Mouse (Mus musculus) layer of hippocampus, postnatal 10 days (tissue): ENCODE results near the gene Arap1. TPM values are rescaled to one million over a fixed set of nuclear protein-coding genes. Genes with fewer than 3 reads are reported as not detected.

Experiments
- DNase-seq, 2 experiments: peaks; one replicate each; pipeline ENCODE4 v3.0.0; 2021; ENCODE audit warnings: low spot score in 2 of 2
- total RNA-seq, 2 experiments: library from RNA; stranded (reverse); gene quantifications; 2 replicates each; pipeline ENCODE4 v1.2.3; 2021

Arap1 gene
- total RNA-seq, 2 experiments from 2014 or later = 19.1 to 24.0 TPM

GRCm38 (mm10) chr7:101393015-101393414 is 45.1 kb downstream of the Arap1 start:
- no peak for DNase-seq

- no peak for DNase-seq
Observed at GRCm38 (mm10) chr7:101393694-101394504, 46.0 kb downstream of the Arap1 start.

- no peak for DNase-seq
Observed at GRCm38 (mm10) chr7:101394569-101394968, 46.7 kb downstream of the Arap1 start.

GRCm38 (mm10) chr7:101395471-101395870 is 47.6 kb downstream of the Arap1 start:
- no peak for DNase-seq

GRCm38 (mm10) chr7:101397175-101397574 is 49.3 kb downstream of the Arap1 start:
- no peak for DNase-seq

GRCm38 (mm10) chr7:101401510-101401909 is 53.6 kb downstream of the Arap1 start:
- no peak for DNase-seq

- DNase-seq = no peak
Observed at GRCm38 (mm10) chr7:101403831-101404230, 56.0 kb downstream of the Arap1 start.

GRCm38 (mm10) chr7:101410267-101410936 is 62.5 kb downstream of the Arap1 start, which contains the start of gene Gm45837:
Gene Gm45837 (plus strand): TSS chr7:101410886.
- no peak for DNase-seq

GRCm38 (mm10) chr7:101412796-101413195 is 64.9 kb downstream of the Arap1 start:
- DNase-seq = peak; percentile 94 to 95

GRCm38 (mm10) chr7:101414209-101414608 is 66.3 kb downstream of the Arap1 start:
- DNase-seq = no peak

- no peak for DNase-seq
Observed at GRCm38 (mm10) chr7:101414661-101415511, 67.0 kb downstream of the Arap1 start.

- DNase-seq = peak in 1 of 2 experiments; percentile 41
Observed at GRCm38 (mm10) chr7:101415512-101416100, 67.7 kb downstream of the Arap1 start.

GRCm38 (mm10) chr7:101416391-101416790 is 68.5 kb downstream of the Arap1 start:
- DNase-seq = no peak

- DNase-seq = no peak
Observed at GRCm38 (mm10) chr7:101419013-101419770, 71.3 kb downstream of the Arap1 start.

- peak; percentile 67 for DNase-seq
Observed at GRCm38 (mm10) chr7:101421529-101421928, 73.7 kb downstream of the Arap1 start, which contains the start of gene Pde2a. Gene Pde2a (plus strand): TSS chr7:101421691.

GRCm38 (mm10) chr7:101422069-101422468 is 74.2 kb downstream of the Arap1 start:
- DNase-seq = peak in 1 of 2 experiments; percentile 39

GRCm38 (mm10) chr7:101422646-101423045 is 74.8 kb downstream of the Arap1 start:
- no peak for DNase-seq

GRCm38 (mm10) chr7:101423970-101424369 is 76.1 kb downstream of the Arap1 start:
- no peak for DNase-seq

- no peak for DNase-seq
Observed at GRCm38 (mm10) chr7:101426692-101427091, 78.8 kb downstream of the Arap1 start.

GRCm38 (mm10) chr7:101427736-101428135 is 79.9 kb downstream of the Arap1 start:
- peak; percentile 58 for DNase-seq
